Mouse (Mus musculus): Measurements from ENCODE around the gene Tbc1d9. TPM values are rescaled to one million over a fixed set of nuclear protein-coding genes. Genes with fewer than 3 reads are reported as not detected.

Gene Tbc1d9
- polyA plus RNA-seq, 1 experiment from 2014 or later: 1.6 TPM

DNA sequence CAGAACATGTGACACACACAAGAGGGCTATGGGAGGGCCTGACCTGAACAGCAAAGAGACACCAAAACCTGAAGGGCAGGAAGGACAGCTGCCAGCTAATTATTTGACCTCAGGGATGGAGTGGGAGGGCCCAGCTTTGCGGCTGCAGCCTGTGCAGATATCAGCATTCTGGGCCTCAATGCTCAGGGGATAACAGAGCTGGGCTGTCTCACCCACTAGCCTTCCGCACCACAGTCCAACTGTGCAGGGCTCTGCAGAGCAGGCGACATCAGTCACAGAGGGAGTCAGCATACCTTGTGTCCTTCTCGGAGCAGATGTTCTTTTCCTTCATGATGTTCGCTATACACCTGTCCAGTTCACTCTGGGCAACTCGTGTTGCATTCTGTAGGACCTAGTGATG is 157.2 kb downstream of the Tbc1d9 start:
- Histone ChIP-seq H3K4me3 (ENCODE audit: low read length) (no peak overlapping the region), H3K27ac (ENCODE audit: low read length) (no peak overlapping the region), H3K9me3 (ENCODE audit: control insufficient read depth, low read length) (no peaks in the 10 kb centered on the region), H3K9ac (ENCODE audit: low read depth, low read length) (no peak overlapping the region), H3K27me3 (replicated peaks; ENCODE audit: control insufficient read depth, insufficient read depth, low read length) (no peaks in the 10 kb centered on the region), H3K4me1 (ENCODE audit: control insufficient read depth, insufficient read depth, low read length) (no peaks in the 10 kb centered on the region), H3K36me3 (ENCODE audit: control insufficient read depth, insufficient read depth, low read length) (peaks cover 4% of the 10 kb centered on the region; the same call in 1 of the 2 replicates), H3K4me2 (ENCODE audit: low read depth, low read length) (no peak overlapping the region)
- ATAC-seq: no peak
- WGBS: 93% methylated on average over 6 of the region's 6 CpGs

Other genes with a start within 250 kb of the Tbc1d9 start
- 0.43 and 1.0 TPM in 2 replicates for gene Gm10645, start 818 bp downstream of the Tbc1d9 start, polyA plus RNA-seq (2015; fragmentation: Nextera tagmentation; extraction: Ambion mirVana)
- not detected in 2 replicates for gene Ucp1, start 125.0 kb downstream of the Tbc1d9 start, polyA plus RNA-seq (2015; fragmentation: Nextera tagmentation; extraction: Ambion mirVana)
- gene Elmod2, start 167.1 kb downstream of the Tbc1d9 start, polyA plus RNA-seq (2015; fragmentation: Nextera tagmentation; extraction: Ambion mirVana): 10.0 and 11.6 TPM in 2 replicates
- not detected in 2 replicates for gene Mgat4d, start 183.1 kb downstream of the Tbc1d9 start, polyA plus RNA-seq (2015; fragmentation: Nextera tagmentation; extraction: Ambion mirVana)
- gene Clgn, start 224.5 kb downstream of the Tbc1d9 start, polyA plus RNA-seq (2015; fragmentation: Nextera tagmentation; extraction: Ambion mirVana): 0.23 and 0.33 TPM in 2 replicates

All from intestine, embryonic 16.5 days (tissue).